Mouse (Mus musculus): ENCODE measurements around the gene Ntng2. TPM values are rescaled to one million over a fixed set of nuclear protein-coding genes. Genes with fewer than 3 reads are reported as not detected.

Ntng2 gene
- polyA plus RNA-seq, 1 experiment from 2014 or later: 4.1 TPM

DNA sequence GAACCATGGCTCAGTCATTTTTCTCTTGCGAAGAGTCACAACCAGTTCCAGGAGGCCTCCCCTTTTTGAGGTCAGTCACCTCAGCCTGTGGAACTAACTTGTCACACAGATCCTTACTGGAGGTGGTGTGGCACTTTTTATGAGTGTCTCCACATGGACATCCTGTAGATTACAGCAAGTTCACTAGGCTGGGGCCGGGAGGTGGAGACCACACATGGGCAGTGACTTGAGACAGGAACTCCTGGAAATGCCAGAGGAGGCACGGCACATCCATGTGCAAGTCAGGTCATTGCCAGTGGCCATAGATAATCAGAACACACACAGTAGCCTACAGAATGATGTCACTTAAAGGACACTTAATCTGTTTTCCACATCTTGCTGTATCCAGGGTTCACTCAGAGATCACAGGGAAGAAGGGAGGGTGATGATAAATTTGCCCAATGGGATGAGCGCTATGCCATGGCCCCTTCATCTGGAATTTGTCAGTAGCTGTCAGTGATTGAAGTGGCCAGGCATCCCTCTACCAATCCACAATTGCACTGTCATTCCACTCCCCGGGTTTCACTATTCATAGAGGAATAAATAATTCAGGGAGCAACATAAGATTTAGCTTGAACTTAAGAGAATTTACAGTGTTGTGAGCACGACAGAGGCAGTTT is 69.4 kb downstream of the Ntng2 start:
- Histone ChIP-seq H3K27me3 (no peaks in the 10 kb centered on the region), H3K9me3 (replicated peaks) (no peaks in the 10 kb centered on the region), H3K4me1 (0 out of 2 replicates have a peak, but pooled peaks cover 4% of the 10 kb centered on the region), H3K4me3 (replicated peaks) (no peak overlapping the region), H3K27ac (no peak overlapping the region), H3K4me2 (no peak overlapping the region), H3K36me3 (peaks cover 35% of the 10 kb centered on the region), H3K9ac (no peak overlapping the region)
- ATAC-seq (replicated peaks; ENCODE audit: low FRiP score): no peak
- WGBS: 53% methylated on average over 6 of the region's 6 CpGs

DNA sequence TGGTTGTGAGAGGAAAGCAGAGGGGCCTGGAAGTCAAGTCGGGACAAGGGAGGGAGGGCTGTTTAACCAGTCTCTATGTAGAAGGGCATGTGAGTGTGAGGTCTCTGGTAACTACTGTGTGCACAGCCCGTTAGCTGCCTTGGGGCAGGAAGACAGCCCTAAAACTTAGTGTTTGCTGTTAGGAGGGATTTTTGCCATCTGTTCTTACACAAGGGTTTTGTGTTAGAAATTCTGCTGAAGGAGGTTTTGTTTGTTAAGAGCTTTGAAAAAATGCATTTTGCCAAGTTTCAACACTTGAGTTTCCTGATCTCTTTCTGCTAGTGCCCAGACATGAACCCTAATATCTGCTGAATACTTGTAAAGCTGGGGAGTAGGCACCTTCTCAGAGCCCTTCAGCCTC is 71.7 kb downstream of the Ntng2 start:
- Histone ChIP-seq H3K27me3 (no peaks in the 10 kb centered on the region), H3K27ac (no peak overlapping the region), H3K36me3 (peaks cover 57% of the 10 kb centered on the region), H3K9me3 (replicated peaks) (no peaks in the 10 kb centered on the region), H3K4me3 (replicated peaks) (no peak overlapping the region), H3K9ac (no peak overlapping the region), H3K4me1 (0 out of 2 replicates have a peak, but pooled peaks cover 4% of the 10 kb centered on the region), H3K4me2 (no peak overlapping the region)
- no peak for ATAC-seq (replicated peaks; ENCODE audit: low FRiP score)
- WGBS: 83% methylated on average over 2 of the region's 2 CpGs

DNA sequence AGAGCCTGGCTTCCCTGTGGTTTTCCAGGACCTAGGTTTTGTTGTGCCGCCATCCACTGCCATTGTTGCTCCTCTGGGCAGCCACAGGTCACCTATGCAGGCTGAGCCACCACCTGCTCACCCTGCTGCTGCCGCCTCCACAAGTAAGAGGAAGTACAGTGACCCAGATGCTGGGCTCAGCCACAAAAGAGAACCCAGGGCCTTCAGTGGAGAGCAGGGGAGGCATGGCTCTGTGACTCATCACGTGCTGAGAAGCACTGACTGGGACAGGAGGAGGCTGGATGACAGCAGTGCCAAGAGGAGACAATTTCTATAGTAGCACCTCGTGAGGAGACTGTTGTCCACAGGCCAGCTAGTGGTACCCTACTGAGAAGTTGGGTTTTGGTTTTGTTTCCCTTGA is 73.0 kb downstream of the Ntng2 start:
- H3K4me3 ChIP-seq (replicated peaks): no peak overlapping the region
- no peaks in the 10 kb centered on the region for H3K9me3 ChIP-seq (replicated peaks)
- no peak for ATAC-seq (replicated peaks; ENCODE audit: low FRiP score)
- H3K27ac ChIP-seq: no peak overlapping the region
- 89% methylated on average over 4 of the region's 4 CpGs for WGBS
- no peak overlapping the region for H3K9ac ChIP-seq
- H3K4me1 ChIP-seq: 0 out of 2 replicates have a peak, but pooled peaks cover 4% of the 10 kb centered on the region
- no peak overlapping the region for H3K4me2 ChIP-seq
- H3K36me3 ChIP-seq: peaks cover 68% of the 10 kb centered on the region
- no peaks in the 10 kb centered on the region for H3K27me3 ChIP-seq

DNA sequence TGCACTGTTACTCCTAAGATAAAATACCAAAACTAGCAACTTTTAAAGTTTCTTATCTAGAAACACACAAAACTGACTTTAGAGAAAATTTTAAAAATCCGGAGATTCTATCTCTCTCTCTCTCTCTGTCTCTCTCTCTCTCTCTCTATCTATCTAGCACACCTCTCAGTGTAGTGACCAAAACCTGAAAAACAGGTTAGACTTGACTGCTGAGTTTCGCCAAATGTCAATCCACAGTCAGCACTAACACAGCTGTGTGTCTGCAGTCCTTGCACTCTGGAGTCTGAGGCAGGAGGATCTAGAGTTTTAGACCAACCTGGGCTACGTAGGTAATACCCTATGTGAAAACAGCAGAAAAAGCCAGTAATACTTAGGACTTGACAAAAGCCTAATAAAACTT is 77.9 kb downstream of the Ntng2 start:
- no peak for ATAC-seq (replicated peaks; ENCODE audit: low FRiP score)

DNA sequence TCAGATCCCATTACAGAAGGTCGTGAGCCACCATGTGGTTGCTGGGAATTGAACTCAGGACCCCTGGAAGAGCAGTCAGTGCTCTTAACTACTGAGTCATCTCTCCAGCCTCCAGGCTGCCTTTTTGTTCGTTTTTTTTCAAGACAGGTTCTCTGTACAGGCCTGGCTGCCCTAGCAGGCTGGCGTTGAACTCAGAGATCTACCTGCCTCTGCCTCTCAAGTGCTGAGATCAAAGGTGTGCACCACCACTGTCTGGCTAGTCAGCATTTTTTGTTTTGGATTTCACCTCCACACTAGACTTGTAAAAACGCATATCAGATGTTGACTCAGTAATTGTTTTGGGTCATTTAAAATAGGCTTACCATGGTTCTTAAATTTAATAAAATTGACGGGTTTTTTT is 84.7 kb downstream of the Ntng2 start:
- ATAC-seq (replicated peaks; ENCODE audit: low FRiP score): no peak
- peaks cover 91% of the 10 kb centered on the region for H3K36me3 ChIP-seq
- H3K27me3 ChIP-seq: no peaks in the 10 kb centered on the region
- no peak overlapping the region for H3K4me3 ChIP-seq (replicated peaks)
- no peaks in the 10 kb centered on the region for H3K4me1 ChIP-seq
- no peak overlapping the region for H3K4me2 ChIP-seq
- no peak overlapping the region for H3K27ac ChIP-seq
- no peak overlapping the region for H3K9ac ChIP-seq
- WGBS: 95% methylated on average over 5 of the region's 5 CpGs
- no peaks in the 10 kb centered on the region for H3K9me3 ChIP-seq (replicated peaks)

More for the DNA sequence above, 77.9 kb downstream of the Ntng2 start:
- Histone ChIP-seq H3K27me3 (no peaks in the 10 kb centered on the region), H3K9ac (no peak overlapping the region), H3K27ac (no peak overlapping the region), H3K9me3 (replicated peaks) (no peaks in the 10 kb centered on the region), H3K4me2 (no peak overlapping the region), H3K36me3 (peaks cover 94% of the 10 kb centered on the region), H3K4me1 (no peaks in the 10 kb centered on the region), H3K4me3 (replicated peaks) (no peak overlapping the region)
- 86% methylated on average over 3 of the region's 3 CpGs for WGBS

DNA sequence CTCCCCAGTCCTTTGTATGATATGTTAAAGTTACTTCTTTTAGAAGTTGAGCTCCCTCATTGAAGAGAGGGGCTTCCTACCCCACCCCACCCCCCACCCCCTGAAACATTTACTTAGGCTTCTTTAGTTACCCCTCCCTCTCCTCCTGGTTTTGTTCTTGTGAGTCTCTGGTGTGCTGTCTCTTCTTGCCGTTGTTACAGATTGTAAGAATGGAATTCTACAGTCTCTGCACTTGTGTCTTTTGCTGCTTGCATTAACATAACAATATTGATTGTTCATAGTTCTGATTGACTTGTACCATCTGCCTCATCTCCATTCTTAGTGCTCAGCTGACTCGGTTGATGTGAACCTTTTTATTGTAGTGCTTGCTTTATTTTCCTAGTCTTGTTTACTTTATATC is 100.9 kb downstream of the Ntng2 start:
- peaks cover 96% of the 10 kb centered on the region for H3K36me3 ChIP-seq
- H3K4me3 ChIP-seq (replicated peaks): no peak overlapping the region
- H3K27me3 ChIP-seq: no peaks in the 10 kb centered on the region
- no peak overlapping the region for H3K27ac ChIP-seq
- no peak for ATAC-seq (replicated peaks; ENCODE audit: low FRiP score)
- H3K9me3 ChIP-seq (replicated peaks): no peaks in the 10 kb centered on the region
- no peak overlapping the region for H3K4me2 ChIP-seq
- no peak overlapping the region for H3K9ac ChIP-seq
- WGBS: 78% methylated on average over 2 of the region's 2 CpGs
- H3K4me1 ChIP-seq: no peaks in the 10 kb centered on the region

Other genes with a start within 250 kb of the Ntng2 start
- 0.31 and 0.35 TPM in 2 replicates for gene Cfap77, start 197.9 kb downstream of the Ntng2 start, polyA plus RNA-seq (2015; fragmentation: Nextera tagmentation; extraction: Ambion mirVana)
- 11.5 and 11.7 TPM in 2 replicates for gene Ttf1, start 192.7 kb downstream of the Ntng2 start, polyA plus RNA-seq (2015; fragmentation: Nextera tagmentation; extraction: Ambion mirVana)
- 8.2 and 11.7 TPM in 2 replicates for gene Setx, start 128.8 kb downstream of the Ntng2 start, polyA plus RNA-seq (2015; fragmentation: Nextera tagmentation; extraction: Ambion mirVana)
- 52.7 and 53.3 TPM in 2 replicates for gene Med27, start 93.8 kb upstream of the Ntng2 start, polyA plus RNA-seq (2015; fragmentation: Nextera tagmentation; extraction: Ambion mirVana)